Mouse (Mus musculus) right cerebral cortex, postnatal 4 days (tissue): ENCODE measurements around the gene 1700092M07Rik.

Experiments used
- DNase-seq: peaks from one replicate; pipeline ENCODE4 v3.0.0-alpha.2; 2022

1700092M07Rik gene

GRCm38 (mm10) chr19:8740603-8741002 lies at the start of gene 1700092M07Rik:
Gene 1700092M07Rik, plus strand, starts transcription at chr19:8740718.
- no peak for DNase-seq

DNA sequence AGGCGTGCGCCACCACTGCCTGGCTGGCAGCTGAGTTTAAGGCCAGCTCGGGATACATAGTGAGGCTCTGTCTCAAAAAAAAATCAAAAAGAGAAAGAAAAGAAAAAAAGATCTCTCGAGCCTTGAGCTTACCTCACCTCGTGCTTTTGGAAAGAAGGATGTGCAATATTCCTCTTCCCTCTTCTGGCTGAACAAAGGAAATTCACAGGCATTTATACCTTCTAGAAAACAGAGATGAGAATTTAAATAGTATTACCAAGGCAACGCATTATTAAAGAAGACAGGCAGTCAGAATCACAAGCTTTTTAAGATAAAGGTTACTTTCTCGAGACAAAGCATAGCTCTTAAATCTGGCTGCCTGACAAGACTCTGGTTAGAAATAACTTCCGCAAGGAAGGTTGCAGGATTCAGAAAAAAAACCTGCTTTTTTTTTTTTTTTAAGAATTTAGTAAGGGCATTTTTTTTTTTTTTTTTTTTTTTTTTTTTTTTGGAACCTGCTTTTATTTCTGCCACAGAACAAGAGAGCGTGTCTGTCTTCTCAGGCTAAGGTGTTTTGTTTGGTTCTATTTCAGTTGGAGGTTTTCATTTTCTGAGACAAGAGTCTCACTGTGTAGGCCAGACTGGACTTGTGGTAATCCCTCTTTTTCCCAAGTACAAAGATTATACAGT lies 48.5 kb upstream of the 1700092M07Rik start:
- DNase-seq, result no peak

- DNase-seq, result no peak
These were observed 47.8 kb upstream of the 1700092M07Rik start for GRCm38 (mm10) chr19:8692740-8693139.

- no peak for DNase-seq
These were observed 45.2 kb upstream of the 1700092M07Rik start for GRCm38 (mm10) chr19:8695330-8695729.

- DNase-seq, result no peak
These were observed 40.9 kb upstream of the 1700092M07Rik start for GRCm38 (mm10) chr19:8699652-8700051.

GRCm38 (mm10) chr19:8702458-8702857 lies 38.1 kb upstream of the 1700092M07Rik start:
- no peak for DNase-seq

GRCm38 (mm10) chr19:8703571-8703970 lies 36.9 kb upstream of the 1700092M07Rik start:
- DNase-seq, result no peak

- DNase-seq, result no peak
These were observed 35.4 kb upstream of the 1700092M07Rik start for GRCm38 (mm10) chr19:8705026-8705708.

DNA sequence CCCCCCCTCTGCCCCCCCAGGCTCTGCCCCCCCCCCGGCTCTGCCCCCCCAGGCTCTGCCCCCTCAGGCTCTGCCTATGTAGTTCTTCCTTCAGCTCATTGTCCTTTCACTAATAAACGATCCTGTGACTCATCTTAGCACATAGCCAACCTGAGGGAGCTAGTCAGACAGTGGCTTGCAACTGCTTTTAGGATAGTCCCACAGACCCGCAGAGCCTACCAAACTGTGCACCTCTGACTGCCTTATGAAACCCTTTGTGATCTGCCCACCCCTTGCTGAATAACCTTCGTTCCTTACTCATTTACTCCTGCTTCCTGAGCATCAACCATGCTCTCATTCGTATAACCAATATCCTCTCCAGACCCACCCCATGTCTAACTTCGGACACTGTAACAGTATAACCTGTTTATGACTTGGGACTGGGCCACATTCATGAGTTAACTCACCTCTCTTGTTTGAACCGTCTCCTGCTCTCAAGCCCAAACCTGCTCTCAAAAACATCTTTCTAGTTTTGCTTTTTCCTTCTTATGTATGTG lies 34.3 kb upstream of the 1700092M07Rik start:
- DNase-seq, result no peak

DNA sequence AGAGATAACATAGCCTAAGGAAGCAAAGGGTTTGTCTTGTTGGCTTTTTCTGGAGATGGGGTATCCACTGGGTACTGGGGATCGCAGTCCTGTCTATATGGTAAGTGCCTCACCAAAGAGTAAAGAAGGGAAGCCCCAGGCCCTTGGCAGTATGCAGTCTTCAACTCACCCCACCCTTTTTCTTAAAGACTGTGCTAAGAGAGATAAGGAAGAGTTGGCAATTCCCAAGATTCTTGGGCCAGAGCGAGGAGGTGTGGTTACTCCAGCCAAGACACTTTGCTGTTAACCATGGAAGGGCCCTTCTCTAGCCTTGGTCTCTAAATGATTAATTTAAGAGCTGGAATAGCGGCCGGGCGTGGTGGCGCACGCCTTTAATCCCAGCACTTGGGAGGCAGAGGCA lies 33.6 kb upstream of the 1700092M07Rik start:
- DNase-seq, result no peak

- no peak for DNase-seq
These were observed 31.6 kb upstream of the 1700092M07Rik start for GRCm38 (mm10) chr19:8708954-8709353.

DNA sequence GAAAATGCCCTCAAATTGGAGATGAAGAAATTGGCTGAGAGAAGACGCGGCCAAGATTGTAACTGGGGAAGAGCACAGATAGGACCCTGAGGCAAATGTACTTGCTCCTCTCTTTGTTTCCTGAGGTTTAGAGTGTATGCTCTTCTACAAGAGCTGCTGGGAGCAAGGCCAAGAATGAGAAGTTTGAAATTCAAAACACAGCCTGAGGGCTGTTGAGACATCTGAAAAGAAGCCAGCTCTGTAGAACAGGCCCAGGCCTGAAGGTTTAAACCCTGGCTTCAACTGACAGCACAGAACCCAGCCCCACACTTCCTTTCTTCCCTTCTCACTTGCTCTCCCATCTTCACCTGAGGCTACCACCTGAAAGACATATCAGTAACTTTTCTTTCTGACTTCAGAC lies 30.5 kb upstream of the 1700092M07Rik start:
- DNase-seq, result no peak

DNA sequence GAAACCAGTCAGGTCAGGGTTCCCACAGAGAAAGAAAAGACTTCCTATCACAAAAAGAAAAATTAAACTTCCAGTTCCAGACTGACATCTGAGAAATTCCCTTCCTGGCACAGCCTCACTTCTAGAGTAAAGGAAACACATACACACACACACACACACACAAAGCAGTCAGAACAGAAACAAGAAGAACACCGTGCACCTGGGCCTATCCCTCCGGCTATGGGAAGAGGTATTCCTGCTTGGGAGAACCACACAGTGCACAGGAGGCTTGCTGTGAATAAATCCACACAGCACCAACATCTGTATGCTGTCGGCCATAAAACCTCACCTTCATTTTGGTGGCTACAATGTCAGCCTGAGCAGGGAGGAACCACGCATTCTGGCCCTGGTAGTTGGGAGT lies 29.0 kb upstream of the 1700092M07Rik start:
- no peak for DNase-seq

DNA sequence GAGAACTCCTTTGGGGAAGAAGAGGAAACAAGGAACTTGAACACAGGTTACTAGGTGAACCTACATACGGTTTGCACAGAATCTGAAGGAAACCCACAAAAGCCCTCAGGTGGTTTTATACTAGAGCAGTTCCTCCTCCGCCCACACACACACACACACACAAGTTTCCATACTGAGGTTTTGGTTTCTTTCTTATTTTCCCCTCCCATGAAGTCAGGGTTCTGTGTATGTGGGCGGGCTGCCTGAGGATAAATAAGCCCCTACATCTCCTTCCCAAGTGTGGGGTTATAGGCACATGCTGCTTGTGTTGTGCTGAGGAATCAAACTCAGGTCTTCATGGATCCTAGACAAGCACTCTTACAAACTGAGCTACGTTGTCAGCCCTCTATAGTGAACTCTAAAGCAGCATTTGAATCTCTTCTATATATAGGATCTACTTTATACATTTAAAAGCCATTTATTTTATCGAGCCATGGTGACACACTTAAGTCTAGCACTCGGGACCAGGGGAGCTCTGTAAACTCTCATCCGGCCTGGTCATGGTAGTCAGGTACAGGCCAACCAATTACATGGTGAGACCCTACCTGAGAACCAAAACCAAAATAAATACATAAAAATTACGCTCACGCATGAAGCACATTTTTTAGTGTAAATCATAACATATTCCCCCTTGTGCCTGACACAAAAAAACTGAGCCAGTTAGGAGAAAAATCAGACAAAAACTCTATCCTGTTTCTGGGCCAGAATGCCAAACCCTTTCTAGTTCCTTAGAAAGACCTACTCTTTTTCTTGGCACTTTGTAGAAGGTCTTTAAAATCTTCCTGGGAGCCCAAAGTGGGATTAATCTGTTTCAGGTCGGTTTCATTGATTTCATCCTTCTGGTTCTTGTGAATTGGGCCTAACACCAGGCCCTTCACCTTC lies 28.3 kb upstream of the 1700092M07Rik start:
- DNase-seq, result no peak

DNA sequence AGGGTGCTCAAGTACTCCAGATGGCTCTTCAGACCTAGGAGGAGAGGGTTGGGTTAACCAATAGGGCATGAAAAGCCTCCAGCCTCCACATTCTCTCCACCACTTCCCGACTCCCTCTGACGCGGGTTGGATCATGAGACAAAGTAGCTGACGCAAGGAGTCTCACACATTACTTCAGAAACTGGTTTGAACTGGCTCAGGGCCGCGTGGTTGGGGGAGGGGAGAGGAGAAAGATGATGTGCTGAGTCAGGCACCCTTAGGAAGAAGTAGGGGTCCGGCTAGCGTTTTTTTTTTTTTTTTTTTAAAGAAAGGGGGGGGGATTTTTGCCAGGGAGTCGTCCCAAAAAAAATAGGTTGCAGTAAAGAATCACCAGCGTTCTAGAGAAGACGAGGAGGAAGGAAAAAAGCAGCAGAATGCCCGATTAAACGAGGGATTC lies 27.6 kb upstream of the 1700092M07Rik start:
- DNase-seq, result peak; percentile 72

DNA sequence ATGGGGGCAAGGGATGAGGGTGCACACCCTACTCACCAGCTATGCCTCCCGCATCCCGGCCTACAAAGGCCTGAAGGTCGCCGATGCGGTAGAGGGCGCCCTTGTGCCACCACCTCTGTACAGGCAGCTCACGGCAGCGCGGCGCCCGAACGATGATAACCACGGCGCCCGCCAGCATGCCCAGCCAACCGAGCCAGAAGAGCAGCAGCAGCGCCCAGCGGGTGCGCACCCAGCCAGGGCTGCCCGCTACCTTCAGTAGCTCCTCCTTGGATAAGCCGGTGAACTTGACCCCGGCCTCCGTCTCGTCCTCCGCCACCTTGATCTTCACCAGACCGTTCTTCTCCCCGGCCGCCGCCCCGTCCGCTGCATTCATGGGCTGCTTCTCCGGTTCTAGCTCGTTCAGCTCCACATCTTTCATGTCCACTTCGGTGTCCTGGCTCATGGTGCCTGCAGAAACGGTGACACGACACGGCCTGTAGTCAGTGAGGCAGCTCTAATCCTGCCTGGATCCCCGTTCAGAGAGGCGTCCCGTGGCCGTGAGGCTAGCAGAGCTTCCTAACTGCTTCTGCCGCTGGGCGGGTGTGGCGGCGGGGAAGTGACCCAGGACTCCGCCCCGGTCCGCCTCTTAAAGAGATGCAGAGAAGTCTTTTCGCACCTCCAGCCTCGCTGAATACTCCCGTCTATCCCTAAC lies 27.1 kb upstream of the 1700092M07Rik start:
- peak; percentile 95 for DNase-seq

DNA sequence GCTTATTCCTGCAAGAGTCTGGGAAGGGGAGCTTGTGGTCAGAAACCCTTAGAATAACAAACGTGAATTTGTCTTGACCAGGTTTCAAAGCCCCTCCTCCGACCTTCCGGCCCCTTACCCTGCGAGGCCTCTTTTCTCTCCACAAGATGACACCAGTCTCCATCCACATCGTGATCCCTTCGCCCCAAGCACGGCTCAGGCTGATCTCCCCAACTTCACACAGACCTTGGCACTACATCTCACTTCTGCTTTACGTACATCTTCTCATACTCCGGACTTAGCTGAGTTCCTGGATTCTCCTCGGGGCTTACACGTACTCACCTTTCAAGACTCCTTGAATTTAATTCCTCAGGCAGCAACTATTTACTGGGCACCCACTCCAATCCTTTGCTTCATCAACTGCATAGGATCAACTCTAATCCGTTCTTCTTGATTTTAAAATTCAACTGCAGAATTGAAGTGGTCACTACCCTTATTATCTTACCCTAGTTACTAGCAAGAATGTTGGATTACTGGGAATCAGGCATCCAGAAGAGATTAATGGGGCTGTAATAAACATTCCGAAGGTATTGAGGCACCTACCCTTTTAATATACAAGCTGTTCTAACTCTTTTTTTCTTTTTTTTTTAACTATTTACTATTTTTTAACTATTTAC lies 26.4 kb upstream of the 1700092M07Rik start:
- DNase-seq, result no peak

DNA sequence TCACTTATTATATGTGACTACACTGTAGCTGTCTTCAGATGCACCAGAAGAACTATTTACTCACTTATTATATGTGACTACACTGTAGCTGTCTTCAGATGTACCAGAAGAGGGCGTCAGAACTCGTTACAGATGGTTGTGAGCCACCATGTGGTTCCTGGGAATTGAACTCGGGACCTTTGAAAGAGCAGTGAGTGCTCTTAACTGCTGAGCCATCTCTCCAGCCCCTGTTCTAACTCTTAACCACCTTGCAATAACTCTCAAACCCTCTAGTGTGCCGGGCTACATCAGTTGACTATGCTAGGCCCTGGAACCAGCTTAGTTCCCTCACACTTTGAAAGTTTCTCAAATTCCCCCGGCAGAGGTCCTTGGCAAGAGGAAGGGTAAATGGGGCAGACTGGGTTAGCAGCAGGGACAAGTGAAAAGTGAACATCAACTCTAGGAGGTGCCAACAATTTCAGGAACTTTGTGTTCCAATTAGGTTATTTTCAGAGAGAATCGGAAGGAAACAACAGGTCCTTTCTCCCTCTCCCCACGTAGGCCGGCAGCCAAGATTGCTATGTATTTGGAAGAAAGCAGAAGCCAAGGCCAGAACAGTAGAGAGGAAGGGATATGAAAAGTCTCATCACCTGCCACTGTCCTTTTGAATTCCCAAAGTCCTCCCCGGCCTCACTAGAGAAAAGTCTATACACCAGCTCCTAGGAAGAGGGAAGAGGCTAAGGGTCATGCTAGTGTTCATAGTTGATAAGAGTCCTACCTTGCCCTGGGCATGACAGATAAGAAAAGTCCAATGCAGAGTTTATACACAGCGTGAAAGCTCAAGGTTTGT lies 25.7 kb upstream of the 1700092M07Rik start:
- DNase-seq, result no peak

GRCm38 (mm10) chr19:8715868-8716766 lies 24.4 kb upstream of the 1700092M07Rik start:
- no peak for DNase-seq
